Mouse (Mus musculus) cerebellum, postnatal 4 days (tissue): ENCODE data around the gene Gltpd2.

ENCODE experiments used
- DNase-seq, 2 experiments: peaks; one replicate each; pipeline ENCODE4 v3.0.0; 2022; ENCODE audit warnings: low spot score in 2 of 2, mixed read lengths in 1 of 2

Gene Gltpd2

DNA sequence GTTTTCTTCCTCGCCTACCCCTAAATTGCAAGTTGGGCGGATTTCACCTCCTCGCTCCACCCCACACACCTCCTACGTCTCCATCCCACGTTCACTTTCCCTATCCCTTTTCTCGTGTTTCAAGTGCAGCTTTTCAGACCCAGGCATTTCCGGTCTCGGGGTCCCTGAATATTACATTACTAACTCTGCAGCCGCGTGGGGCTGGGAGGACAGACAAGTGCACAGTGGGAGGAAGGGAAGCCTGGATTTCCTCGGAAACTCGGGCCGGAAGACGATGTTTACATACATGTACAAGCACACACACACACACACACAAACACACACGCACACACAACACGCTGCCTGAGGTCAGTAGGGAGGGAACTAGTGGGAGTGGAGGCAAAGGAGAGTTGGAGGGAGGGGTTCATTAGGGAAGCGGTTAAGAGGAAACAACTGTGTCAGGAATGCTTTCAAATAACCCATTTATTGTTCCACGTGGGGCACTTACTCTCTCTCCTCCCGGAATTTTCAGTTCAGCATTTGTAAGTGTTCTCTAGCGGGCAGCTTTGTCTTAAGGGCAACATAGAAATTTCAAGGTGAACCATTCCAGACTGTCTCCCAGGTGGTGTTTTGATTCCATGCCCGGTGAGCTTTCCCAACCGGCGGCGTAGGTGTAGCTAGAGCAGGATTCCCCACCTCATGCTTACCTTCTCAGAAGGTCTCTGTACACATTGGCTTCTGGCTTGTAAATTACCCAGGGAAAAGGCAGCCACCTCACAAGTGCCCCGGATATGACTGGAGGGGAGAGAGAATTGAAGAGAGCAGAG lies 44.7 kb downstream of the Gltpd2 start:
- no peak for DNase-seq

DNA sequence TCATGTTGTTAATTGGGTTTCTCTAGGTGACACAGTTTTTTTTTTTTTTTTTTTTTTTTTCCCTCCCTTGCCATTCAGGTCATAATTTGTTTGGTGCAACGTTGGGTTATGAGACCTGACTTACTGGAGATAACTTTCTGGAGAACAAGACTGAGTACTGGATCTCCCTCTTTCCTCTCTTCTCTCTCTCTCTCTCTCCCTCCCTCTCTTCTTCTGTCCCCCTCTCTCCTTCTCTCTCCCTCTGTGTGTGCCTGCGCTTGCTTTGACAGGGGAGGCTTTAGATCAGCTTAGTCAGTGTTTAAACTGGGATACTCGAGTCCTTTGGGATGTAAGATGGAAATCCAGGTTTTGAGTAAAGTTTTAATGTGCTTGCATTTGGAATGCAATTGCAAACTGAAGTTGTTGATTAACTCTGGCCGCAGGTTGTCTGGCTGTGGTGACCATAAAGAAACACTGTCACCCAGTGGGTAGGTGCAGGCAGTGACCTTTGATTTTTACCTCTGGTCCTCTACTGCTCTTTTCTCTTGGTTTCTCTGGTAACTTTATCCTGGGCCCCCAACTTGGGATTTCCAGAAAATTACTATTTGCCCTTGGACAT lies 45.4 kb downstream of the Gltpd2 start:
- DNase-seq, result no peak

DNA sequence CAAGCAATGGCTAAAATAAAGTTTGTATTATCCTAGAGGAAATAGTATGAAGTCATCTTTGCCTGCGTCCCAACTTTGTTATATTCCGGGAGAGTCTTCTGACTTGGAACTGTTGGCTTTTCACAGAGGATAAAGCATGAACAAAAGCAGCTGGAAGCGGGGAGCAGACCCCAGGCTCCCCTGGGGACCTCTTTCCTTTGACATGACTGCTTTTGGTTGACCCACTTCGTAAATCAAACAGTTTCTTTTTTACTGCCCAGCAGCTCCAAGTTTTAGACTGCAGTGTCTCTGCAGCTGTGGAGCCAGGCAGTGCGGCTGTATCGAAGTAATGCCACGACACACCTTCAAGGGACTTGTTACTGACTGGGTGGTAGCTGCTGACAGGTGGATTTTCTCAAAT lies 47.6 kb downstream of the Gltpd2 start:
- DNase-seq, result no peak
